Comparison of ENCODE assay signal across 13 mouse cellular contexts in the genomic region with DNA sequence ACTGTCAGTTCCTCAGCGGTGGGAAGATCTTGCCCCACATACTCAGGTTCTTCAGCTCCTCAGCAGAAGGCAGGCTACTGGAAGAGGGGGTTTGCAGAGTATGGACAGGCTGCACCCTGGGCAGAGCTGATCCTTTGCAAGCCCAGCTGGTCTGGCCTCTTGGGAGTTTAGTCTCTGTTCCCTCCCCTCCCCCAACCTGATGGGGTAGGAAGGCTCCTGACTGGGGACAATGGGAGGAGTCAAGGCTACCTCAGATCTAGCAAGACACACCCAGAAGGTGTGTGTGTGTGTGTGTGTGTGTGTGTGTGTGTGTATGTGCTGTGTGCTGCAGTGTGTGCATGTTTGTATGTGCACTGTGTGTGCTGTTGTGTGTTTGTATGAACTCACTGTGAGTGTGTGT. TPM values are rescaled to one million over a fixed set of nuclear protein-coding genes. Genes with fewer than 3 reads are reported as not detected.
A peak's percentile ranks its signal among the peaks of the same experiment; 100 is the strongest.
DNase-seq lines count a peak whose midpoint lies in the region; ATAC-seq and TF ChIP-seq lines count a peak whose summit lies in the region.
"Had no signal": no experiment of that assay in that cellular context is flagged by ENCODE, and none has a peak within 500 bp of the region (broad histone marks: within the 10 kb centered on the region; RNA-seq: fewer than 3 reads in every experiment).

No protein-coding gene starts in this region.

- H3K4me1 ChIP-seq in kidney, postnatal 0 days (replicated peaks; ENCODE audit: insufficient read depth, low read length) = peaks cover 23% of the 10 kb centered on the region; the same call in 1 of the 2 replicates
- peaks cover 42% of the 10 kb centered on the region for H3K4me1 ChIP-seq in embryonic facial prominence, embryonic 15.5 days
- H3K4me1 ChIP-seq: liver, embryonic 15.5 days had no signal

- no peaks in the 10 kb centered on the region for H3K27me3 ChIP-seq in kidney, postnatal 0 days (ENCODE audit: insufficient read depth, low read length)
- H3K27me3 ChIP-seq in embryonic facial prominence, embryonic 15.5 days = no peaks in the 10 kb centered on the region

- H3K9me3 ChIP-seq in kidney, postnatal 0 days (replicated peaks; ENCODE audit: low read length) = no peaks in the 10 kb centered on the region
- no peaks in the 10 kb centered on the region for H3K9me3 ChIP-seq in embryonic facial prominence, embryonic 15.5 days (replicated peaks)
- H3K9me3 ChIP-seq: liver, embryonic 15.5 days had no signal

- no peak overlapping the region for H3K4me2 ChIP-seq in kidney, postnatal 0 days (ENCODE audit: low read length)
- no peak overlapping the region for H3K4me2 ChIP-seq in embryonic facial prominence, embryonic 15.5 days (replicated peaks)
- H3K4me2 ChIP-seq: liver, embryonic 15.5 days had no signal

- no peak overlapping the region for H3K4me3 ChIP-seq in kidney, postnatal 0 days (replicated peaks; ENCODE audit: low read depth, low read length)
- H3K4me3 ChIP-seq in embryonic facial prominence, embryonic 15.5 days (replicated peaks) = no peak overlapping the region
- H3K4me3 ChIP-seq: gastrocnemius, adult 2 months; layer of hippocampus, adult 2 months; liver, embryonic 15.5 days had no signal

- H3K9ac ChIP-seq in kidney, postnatal 0 days (ENCODE audit: low read depth, low read length) = no peak overlapping the region
- H3K9ac ChIP-seq in embryonic facial prominence, embryonic 15.5 days = no peak overlapping the region
- H3K9ac ChIP-seq: liver, embryonic 15.5 days had no signal

- H3K27ac ChIP-seq in kidney, postnatal 0 days = no peak overlapping the region
- H3K27ac ChIP-seq in embryonic facial prominence, embryonic 15.5 days (replicated peaks) = peak overlapping the region; percentile 71
- H3K27ac ChIP-seq: layer of hippocampus, adult 2 months; liver, embryonic 15.5 days had no signal

- no peaks in the 10 kb centered on the region for H3K36me3 ChIP-seq in kidney, postnatal 0 days (ENCODE audit: insufficient read depth, low read length)
- H3K36me3 ChIP-seq in embryonic facial prominence, embryonic 15.5 days = no peaks in the 10 kb centered on the region
- H3K36me3 ChIP-seq: liver, embryonic 15.5 days had no signal

- peak; percentile 36 for DNase-seq in kidney, postnatal 0 days (ENCODE audit: low spot score)
- no peak for DNase-seq in kidney, postnatal 25 days
- peak; percentile 54 for DNase-seq in NIH3T3 (ENCODE audit: low read depth)
- peak; percentile 76 for DNase-seq in retina, postnatal 1 day
- no peak for DNase-seq in ovary, postnatal 36 days (ENCODE audit: low spot score)
- no peak for DNase-seq in testis, postnatal 14 days (ENCODE audit: low spot score)
- no peak for DNase-seq in layer of hippocampus, postnatal 10 days (ENCODE audit: low spot score in 2 of 2)
- DNase-seq: adrenal gland, postnatal 36 days; cerebellum, postnatal 14 days; gastrocnemius, adult 2 months had no signal

- 14% methylated on average over 1 of the region's 1 CpGs for WGBS in kidney, postnatal 0 days
- WGBS in embryonic facial prominence, embryonic 15.5 days = 15% methylated on average over 1 of the region's 1 CpGs

- no peak for TF ChIP-seq CTCF in kidney, postnatal 0 days (IDR thresholded peaks at IDR 0.05; ENCODE audit: low read depth)

- ATAC-seq in kidney, postnatal 0 days (replicated peaks; ENCODE audit: low FRiP score, low read depth) = no peak
- no peak for ATAC-seq in embryonic facial prominence, embryonic 15.5 days (ENCODE audit: insufficient number of reproducible peaks, low FRiP score, low TSS enrichment, low read depth)

RNA-seq across cellular contexts. Expression of gene Fam131c, which starts 29.2 kb away (rescaled TPM):
- polyA plus RNA-seq in kidney, postnatal 0 days (2015; fragmentation: Nextera tagmentation; extraction: Ambion mirVana) = 2.8 and 3.1 TPM in 2 replicates
- polyA plus RNA-seq in embryonic facial prominence, embryonic 15.5 days (2015; fragmentation: Nextera tagmentation; extraction: Ambion mirVana) = 3.6 and 4.3 TPM in 2 replicates
- total RNA-seq in layer of hippocampus, postnatal 10 days (2021) = 10 to 100 TPM; 10.2 to 10.3 TPM

RNA-seq across cellular contexts. Expression of gene Epha2, which starts 37.8 kb away (rescaled TPM):
- polyA plus RNA-seq in kidney, postnatal 0 days (2015; fragmentation: Nextera tagmentation; extraction: Ambion mirVana) = 5.6 and 5.8 TPM in 2 replicates
- 7.4 and 7.6 TPM in 2 replicates for polyA plus RNA-seq in embryonic facial prominence, embryonic 15.5 days (2015; fragmentation: Nextera tagmentation; extraction: Ambion mirVana)
- 1 to 10 TPM; 2.5 to 2.7 TPM for total RNA-seq in layer of hippocampus, postnatal 10 days (2021)

RNA-seq across cellular contexts. Expression of gene Clcnka, which starts 59.7 kb away (rescaled TPM):
- 57.7 and 58.1 TPM in 2 replicates for polyA plus RNA-seq in kidney, postnatal 0 days (2015; fragmentation: Nextera tagmentation; extraction: Ambion mirVana)
- polyA plus RNA-seq in embryonic facial prominence, embryonic 15.5 days (2015; fragmentation: Nextera tagmentation; extraction: Ambion mirVana) = 0.46 and 0.51 TPM in 2 replicates
- total RNA-seq in layer of hippocampus, postnatal 10 days (2021) = not detected
- total RNA-seq: adrenal gland, postnatal 36 days; gastrocnemius, adult 2 months; layer of hippocampus, adult 2 months had no signal
- polyA plus RNA-seq: liver, embryonic 15.5 days had no signal

Comparison
In these comparisons a context has a peak if more than half of its experiments do, and no peak if none do; other contexts are left out.
1. DNase-seq: peak in kidney, postnatal 0 days (single experiment), NIH3T3 (single experiment) and retina, postnatal 1 day (single experiment); none in kidney, postnatal 25 days (0 of 2), ovary, postnatal 36 days (single experiment), testis, postnatal 14 days (single experiment) and layer of hippocampus, postnatal 10 days (0 of 2).
2. RNA of gene Clcnka, which starts 59.7 kb away (polyA plus RNA-seq): 57.7 to 58.1 TPM in kidney, postnatal 0 days; 0.46 to 0.51 TPM in embryonic facial prominence, embryonic 15.5 days; every median in the first group is over 10 times any median in the second.